Mouse (Mus musculus) left cerebral cortex, adult 9 months (tissue): ENCODE measurements around the gene Irf5.
"Not testable (repeated sequence)": the region's sequence is repeated elsewhere in the genome, so short reads cannot be mapped to it uniquely, and the experiment has no call there.

ENCODE experiments used
- DNase-seq, 2 experiments: peaks; one replicate each; pipeline ENCODE4 v3.0.0; 2022; ENCODE audit warnings: low spot score in 2 of 2

Irf5 gene

DNA sequence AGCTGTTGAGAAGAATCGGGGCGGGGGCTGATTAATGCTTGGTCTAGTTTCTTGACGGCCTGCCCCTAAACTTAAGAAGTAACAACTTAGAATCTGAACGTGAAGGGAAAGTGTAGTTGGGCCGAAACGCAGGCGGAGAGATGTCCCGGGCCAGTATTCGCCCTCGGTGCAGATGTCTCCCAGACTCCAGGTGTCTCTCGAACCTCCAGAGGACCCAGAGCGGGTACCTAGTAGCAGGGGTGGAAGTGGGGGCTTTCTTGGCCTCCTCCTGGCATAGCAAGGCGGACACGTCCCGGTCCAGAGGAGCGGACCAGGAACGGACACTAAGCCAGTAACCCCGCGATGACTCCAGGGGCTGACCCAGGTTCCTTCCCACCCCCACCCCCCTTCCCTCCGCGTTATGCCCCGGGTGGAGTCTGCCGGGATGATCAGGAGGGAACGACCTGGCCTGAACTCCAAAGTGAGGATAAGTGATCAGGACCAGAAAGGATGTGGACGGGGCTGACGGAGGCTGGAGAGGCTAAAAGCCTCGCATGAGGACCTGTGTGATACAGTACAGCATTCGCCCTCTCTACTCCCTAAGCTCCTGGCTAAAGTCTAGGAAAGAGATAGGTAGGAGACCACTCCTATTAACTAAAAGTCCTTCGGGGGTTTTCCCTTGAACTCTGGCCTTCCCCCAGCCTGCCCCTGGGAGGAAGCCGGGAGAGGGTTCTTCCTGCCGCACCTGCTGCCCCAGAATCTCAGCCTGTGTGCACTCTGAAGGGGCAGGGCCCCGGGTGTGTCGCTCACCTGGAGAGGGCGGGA is 1.1 kb downstream of the Irf5 start:
- DNase-seq, result no peak

DNA sequence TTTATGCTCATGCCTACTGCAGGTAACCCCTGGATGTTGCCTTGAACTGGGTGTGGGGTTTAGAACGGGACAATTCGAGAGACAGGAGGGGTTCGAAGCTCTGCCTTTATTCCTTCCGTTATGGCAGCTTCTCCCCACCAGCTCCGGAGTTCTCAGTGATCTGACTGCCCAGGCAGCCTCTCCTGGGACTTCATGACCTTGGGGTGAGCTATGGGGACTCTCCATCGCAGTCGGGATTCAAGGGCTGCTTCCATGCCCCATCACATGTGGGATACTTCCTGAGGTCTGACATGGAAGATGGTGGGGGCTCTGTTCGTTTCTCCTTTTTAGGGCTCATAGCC is 1.7 kb downstream of the Irf5 start:
- no peak for DNase-seq

DNA sequence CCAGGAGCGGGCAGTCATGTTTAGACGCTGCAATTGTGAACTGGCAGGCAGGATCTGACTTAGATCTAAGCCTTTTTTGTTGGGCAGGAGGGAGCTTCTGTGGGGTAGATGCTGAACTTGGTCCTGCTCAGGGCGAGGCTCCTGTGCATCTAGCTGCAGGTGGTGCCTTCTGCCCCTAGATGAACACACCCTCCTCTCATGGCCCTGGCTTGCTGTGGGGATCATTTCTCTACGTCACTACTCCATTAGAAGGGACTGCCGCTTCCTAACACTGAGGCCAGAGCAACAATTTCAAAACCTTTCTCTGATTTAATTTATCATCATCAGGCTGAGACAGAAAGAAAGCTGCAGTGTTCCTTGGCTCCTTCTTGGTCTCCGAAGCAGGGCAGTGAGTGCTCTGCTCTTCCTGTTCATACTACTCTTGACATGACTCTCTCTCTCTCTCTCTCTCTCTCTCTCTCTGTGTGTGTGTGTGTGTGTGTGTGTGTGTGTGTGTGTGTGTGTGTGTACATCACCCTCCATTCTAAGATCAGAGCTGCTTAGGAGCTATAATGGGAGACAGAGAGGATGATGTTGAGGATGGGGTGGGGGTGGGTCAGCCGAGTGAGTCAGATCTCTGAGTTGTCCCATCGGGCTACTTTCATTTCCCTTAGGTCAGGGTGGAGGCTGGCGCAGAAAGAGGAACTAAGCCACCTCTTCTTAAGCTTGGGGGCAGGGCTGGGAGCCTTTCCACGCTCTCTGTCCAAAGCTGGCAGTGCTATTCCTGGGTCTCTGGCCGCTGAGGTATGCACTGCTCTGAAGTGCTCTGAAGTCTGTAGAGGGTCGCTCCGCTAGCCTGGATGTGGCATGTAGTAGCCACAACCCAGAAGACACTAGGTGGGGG is 2.4 kb downstream of the Irf5 start:
- DNase-seq, result no peak

DNA sequence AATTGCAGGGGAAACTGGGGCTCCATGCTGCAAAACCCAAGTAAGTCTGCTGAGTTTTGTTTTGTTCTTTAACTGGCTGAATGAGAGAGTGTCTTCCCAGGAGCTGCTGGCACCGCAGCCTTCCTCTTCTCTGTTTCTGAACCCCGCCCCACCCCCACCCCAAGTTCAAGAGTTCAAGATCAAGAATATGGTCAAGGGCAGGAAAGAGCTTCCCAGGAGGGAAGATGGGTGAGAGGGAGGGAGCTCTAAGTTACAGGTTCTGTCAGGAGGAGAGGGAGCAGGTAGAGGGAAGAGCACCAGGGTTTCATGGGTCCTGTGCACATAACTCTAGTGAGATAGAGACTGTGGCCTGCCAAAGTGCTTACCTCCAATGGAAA is 3.0 kb downstream of the Irf5 start:
- no peak for DNase-seq

DNA sequence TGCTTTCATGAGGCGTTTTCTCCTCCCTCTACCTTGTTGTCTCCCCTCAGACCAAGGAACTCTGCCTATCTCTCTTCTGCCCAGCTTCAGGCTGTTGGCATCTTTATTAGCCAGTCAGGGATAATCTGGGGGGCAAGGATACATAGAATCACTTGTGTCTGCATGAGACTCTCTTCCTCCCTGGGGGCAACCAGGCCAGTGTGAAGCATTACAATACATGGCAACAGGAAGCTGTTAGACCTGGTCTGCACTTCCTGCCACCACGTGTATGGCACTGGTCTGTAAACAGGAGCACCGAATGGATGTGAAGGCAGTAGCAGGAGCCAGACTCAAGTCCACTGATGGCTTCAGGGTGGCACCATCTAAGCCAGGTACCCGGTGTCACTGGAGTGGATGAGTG is 3.6 kb downstream of the Irf5 start:
- no peak for DNase-seq

DNA sequence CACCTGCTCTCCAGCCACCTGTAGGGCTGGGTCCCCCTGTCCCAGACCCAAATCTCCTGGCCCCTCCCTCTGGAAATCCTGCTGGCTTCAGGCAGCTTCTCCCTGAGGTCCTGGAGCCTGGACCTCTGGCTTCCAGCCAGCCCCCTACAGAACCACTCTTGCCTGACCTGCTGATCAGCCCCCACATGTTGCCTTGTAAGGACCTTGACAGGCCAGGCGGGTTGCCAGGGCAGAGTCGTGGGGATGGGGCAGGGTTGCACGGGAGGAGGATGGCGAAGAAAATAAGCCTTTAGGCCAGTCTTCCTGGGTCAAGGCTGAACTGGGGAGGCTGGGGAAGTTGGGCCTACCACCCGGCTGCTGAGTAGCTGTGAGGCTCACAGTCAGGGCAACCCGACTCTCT is 8.9 kb downstream of the Irf5 start:
- no peak for DNase-seq

DNA sequence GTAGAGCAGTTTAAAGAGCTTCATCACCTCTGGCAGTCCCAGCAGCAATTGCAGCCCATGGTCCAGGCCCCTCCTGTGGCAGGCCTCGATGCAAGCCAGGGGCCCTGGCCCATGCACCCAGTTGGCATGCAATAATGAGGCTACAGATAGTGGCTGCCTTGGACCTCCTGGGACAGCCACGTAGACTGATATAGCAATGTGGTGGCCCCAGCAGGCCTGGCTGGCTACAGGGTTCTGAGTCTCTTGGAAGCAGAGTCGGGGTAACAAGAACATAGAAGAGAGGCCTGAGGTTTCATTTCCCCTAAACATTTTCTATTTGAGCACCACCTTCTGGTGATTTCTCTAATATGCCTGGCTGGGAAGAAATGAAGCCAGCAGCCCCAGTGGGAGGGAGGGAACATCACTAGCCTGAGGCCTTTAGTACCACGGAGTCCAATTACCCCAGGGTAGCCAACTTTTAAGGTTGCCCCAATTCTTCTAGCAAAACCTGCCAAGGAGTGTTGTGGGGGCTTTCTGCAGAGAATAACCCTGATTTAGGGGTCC is 10.3 kb downstream of the Irf5 start:
- DNase-seq, result peak in 1 of 2 experiments; percentile 32

DNA sequence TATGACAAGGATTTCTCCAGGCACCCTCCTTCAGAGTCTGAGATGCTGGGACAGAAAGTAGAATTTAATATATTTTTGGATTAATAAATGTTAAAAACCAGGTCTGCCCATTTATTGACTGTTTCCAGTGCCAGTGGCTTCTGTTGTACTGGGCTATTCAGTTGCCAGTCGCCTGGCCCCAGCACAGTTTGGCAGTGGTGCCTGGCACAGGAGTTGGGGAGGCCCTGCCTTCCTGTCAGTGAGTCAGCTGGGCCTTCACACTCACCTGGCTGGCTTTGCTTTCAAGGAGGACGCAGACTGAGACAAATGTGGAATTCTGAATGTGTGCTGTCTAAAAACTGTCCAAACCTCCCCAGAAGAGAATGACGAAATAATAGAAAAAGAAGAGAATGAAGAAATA is 10.8 kb downstream of the Irf5 start:
- DNase-seq, result no peak

DNA sequence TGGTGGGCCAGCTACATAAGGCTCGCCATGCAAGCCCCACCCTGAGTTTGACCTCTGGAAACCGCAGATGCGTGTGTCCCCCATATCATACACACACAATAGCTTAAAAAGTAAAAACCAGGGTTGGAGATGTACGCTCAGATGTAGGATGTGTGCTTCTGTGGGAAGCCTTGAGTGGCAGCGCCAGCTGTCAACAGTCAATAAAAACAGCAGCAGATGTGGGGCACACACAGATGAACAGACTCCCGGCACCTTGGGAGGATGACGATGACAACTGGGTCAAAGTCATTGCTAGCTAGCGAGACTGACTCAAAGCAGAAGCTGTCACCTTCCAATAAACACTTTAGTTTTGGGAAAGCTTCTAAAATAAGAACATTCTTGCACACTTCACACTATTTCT is 13.1 kb downstream of the Irf5 start:
- DNase-seq, result no peak

DNA sequence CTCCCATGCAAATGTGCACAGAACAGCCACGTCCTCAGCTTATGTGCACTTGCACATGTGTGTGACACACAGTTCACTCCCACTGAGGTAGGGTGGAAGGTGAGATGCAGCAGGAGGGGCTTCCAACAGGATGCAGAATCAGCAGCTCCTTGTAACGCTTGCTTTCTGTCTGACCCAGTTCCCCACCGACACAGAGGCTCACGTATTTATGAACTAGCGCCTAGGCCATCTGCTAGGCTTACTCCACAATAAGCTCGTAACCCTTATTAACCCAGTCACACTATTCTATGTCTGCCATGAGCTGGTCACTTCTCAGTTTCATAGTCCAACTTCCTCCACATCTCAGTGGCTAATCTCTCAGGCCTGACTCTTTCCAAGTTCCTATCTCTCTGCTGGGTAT is 13.8 kb downstream of the Irf5 start:
- DNase-seq, result no peak

DNA sequence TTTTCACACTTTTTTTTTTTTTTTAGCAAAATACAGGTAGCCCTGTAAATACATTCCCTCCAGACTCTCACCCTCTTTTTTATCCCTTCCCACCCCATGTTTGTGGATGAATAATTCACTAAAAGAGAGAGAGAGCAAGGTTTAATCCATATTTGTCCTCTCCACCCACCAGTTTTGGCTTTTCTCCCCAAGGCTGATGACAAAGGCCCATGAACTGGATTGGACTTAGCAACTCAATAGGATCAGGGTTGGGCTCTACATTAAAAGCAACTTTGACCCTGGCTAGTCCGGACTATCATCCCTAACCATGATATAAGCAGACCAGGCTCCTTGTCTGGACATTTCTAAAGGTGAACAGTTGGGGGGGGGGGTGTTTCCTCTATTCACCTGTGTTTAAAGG is 14.5 kb downstream of the Irf5 start:
- no peak for DNase-seq

DNA sequence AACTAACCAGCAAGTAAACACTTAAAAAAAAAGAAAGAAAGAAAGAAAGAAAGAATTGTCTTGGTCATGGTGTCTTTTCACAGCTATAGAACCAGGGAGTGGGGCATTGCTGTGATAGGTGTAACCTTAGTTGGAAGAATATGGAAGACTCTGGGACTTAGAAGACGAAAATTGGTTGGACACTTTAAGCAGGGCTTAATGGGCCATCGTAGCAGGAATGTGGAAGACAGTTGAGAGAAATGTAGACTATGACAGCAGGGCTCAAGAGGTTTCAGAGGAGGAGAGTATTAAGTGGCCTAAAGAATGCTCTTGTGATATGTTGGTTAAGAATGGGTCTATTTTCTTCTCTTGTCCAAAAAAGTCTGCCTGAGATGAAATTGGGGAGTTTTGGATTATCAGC is 19.2 kb downstream of the Irf5 start:
- DNase-seq, result no peak

DNA sequence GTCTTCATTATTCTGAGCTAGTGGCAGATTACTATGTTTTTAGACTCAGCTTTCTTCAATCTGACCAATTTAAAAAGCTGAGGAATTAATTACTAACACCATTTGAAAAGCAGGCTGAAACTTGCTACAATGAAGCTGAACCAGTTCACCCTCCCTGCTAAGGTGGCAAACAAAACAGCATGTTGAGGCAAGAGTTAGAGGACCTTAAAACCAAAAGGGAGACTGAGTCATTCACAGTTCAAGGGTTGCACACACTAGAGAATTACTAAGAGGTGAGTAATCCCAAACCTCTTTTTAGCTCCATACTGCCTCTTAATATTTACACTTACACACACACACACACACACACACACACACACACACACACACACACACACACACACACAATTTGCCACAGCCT is 21.2 kb downstream of the Irf5 start:
- no peak for DNase-seq

DNA sequence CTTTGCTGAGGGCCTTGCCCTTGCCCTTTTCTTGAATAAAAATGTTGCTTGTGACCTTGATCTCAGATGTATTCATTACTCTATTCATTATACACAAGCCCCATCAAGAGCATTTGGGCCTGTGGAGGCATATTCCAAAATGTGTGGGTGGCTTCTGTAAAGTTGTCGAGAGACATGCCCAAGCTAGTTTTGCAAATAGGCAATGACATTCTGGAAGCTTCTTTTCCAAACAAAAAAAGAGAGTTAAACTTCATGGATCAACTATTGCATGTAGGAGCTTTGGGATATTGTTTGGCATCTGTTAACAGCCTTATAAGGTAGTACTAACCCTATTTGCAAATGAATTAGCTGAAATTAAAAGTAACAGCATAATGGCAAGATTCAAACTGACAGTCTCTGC is 21.7 kb downstream of the Irf5 start:
- DNase-seq, result no peak

DNA sequence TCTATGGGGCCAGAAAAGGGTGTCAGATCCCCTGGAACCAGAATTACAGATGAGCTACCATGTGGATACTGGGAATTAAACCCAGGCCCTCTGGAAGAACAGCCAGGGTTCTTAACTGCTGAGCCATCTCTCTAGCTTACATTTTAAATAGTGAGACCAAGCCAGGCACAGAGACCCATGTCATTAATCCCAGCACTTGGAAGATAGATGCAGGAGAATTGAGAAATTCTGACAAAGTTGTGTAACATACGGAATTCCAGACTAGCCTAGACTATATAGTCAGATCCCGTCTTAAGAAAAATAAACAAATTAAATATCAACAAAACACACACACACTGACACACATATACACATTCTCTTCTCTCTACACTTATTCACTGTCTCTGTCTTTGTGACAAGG is 26.1 kb downstream of the Irf5 start:
- DNase-seq, result no peak

DNA sequence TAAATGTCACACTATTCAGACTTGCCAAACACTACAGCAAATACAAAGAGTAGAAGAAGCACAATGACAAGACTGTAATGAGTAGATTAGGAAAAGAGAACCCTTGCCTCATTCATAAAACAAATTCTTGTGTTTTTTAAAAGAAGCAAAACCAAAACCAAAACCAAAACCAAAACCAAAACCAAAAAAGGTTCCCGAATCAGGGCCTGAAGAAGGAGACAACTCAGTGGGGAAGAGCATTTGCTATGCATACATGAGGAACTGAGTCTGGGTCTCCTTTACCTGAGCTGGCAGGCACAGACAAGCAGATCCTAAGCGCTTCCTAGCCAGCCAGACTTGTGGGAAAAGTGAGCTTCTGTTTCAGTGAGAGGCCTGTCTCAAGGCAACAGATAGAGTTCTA is 30.7 kb downstream of the Irf5 start:
- no peak for DNase-seq

DNA sequence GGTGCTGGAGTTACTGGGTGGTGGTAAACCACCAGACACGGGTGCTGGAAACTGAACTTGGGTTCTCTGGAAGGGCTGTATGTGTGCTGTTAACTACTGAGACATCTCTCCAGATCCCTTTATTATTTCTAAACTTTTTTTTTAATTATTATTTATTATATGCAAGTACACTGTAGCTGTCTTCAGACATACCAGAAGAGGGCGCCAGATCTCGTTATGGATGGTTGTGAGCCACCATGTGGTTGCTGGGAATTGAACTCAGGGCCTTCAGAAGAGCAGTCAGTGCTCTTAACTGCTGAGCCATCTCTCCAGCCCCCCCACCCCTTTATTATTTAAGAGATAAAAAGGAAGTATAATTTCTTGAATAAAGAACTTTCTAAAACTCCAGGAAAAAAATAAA is 50.0 kb downstream of the Irf5 start:
- DNase-seq, result not testable (repeated sequence)

DNA sequence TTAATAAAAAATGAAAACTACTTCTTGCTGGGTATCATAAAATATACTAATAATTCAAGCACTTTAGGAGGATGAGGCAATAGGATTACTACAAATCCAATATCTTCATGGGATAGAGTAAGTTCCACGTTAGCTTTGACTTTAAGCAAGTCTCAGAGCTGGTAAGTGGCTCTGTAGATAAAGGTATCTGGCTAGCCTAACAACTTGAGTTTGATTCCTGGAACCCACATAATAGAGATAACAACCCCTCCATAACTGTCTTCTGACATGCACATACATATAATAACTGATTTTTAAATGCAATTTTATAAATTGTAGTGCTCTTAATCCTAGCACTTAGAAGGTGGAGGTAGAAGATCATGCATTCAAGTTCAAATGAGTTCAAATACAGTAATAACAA is 54.3 kb downstream of the Irf5 start:
- DNase-seq, result no peak

DNA sequence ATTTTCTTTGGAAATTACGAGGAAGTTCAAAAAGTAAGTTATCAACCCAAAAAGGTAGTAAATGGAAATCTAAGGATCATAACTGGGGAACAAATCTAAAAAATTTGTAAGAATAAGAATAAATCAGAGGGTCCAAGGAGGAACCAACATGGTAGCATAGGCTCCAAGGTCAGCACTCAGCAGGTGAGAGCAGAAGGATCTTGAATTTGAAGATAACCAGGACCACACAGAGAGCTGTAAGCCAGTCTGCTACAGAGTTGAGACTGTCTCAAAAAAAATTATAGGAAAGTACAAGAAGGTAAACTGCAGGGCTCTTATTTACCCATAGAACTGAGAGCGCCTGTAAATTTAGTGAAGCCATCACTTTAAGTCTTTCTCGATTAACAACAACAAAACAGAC is 54.8 kb downstream of the Irf5 start:
- DNase-seq, result no peak
